Mouse (Mus musculus) gastrocnemius, postnatal 25 days (tissue): ENCODE data around the gene Pknox2. TPM values are rescaled to one million over a fixed set of nuclear protein-coding genes. Genes with fewer than 3 reads are reported as not detected.
A peak's percentile ranks its signal among the peaks of the same experiment; 100 is the strongest.

ENCODE experiments used
- DNase-seq: peaks from one replicate; pipeline ENCODE4 v3.0.0; 2022
- total RNA-seq, 2 experiments: library from RNA; stranded (reverse); gene quantifications; 1 replicate in 1 of 2; 2 replicates in 1 of 2; pipeline ENCODE4 v1.2.3; 2021

Gene Pknox2
- total RNA-seq, 2 experiments from 2014 or later, result 30.1 to 31.4 TPM

GRCm38 (mm10) chr9:37140464-37141181, 6.6 kb downstream of the Pknox2 start:
- DNase-seq, result no peak

GRCm38 (mm10) chr9:37139514-37139913, 7.7 kb downstream of the Pknox2 start:
- DNase-seq, result peak; percentile 87

GRCm38 (mm10) chr9:37138883-37139282, 8.3 kb downstream of the Pknox2 start:
- DNase-seq, result no peak

GRCm38 (mm10) chr9:37136340-37136739, 10.9 kb downstream of the Pknox2 start:
- DNase-seq, result no peak

GRCm38 (mm10) chr9:37133495-37133894, 13.7 kb downstream of the Pknox2 start:
- no peak for DNase-seq

- no peak for DNase-seq
These were observed 18.2 kb downstream of the Pknox2 start for GRCm38 (mm10) chr9:37129046-37129445.

- peak; percentile 76 for DNase-seq
These were observed 21.0 kb downstream of the Pknox2 start for GRCm38 (mm10) chr9:37126197-37126596.

- DNase-seq, result peak; percentile 56
These were observed 22.3 kb downstream of the Pknox2 start for GRCm38 (mm10) chr9:37124696-37125480.

GRCm38 (mm10) chr9:37123384-37123783, 23.8 kb downstream of the Pknox2 start:
- no peak for DNase-seq

- no peak for DNase-seq
These were observed 24.2 kb downstream of the Pknox2 start for GRCm38 (mm10) chr9:37122971-37123370.

- DNase-seq, result peak; percentile 63
These were observed 24.8 kb downstream of the Pknox2 start for GRCm38 (mm10) chr9:37122381-37122780.

GRCm38 (mm10) chr9:37121761-37122331, 25.4 kb downstream of the Pknox2 start:
- DNase-seq, result no peak

GRCm38 (mm10) chr9:37120801-37121200, 26.4 kb downstream of the Pknox2 start:
- peak; percentile 90 for DNase-seq

GRCm38 (mm10) chr9:37117529-37117928, 29.7 kb downstream of the Pknox2 start:
- no peak for DNase-seq

GRCm38 (mm10) chr9:37116632-37117413, 30.4 kb downstream of the Pknox2 start:
- no peak for DNase-seq

GRCm38 (mm10) chr9:37115820-37116219, 31.4 kb downstream of the Pknox2 start:
- DNase-seq, result no peak

- DNase-seq, result peak; percentile 41
These were observed 32.6 kb downstream of the Pknox2 start for GRCm38 (mm10) chr9:37114286-37115267.

GRCm38 (mm10) chr9:37107546-37107945, 39.7 kb downstream of the Pknox2 start:
- no peak for DNase-seq

- DNase-seq, result no peak
These were observed 40.4 kb downstream of the Pknox2 start for GRCm38 (mm10) chr9:37106808-37107207.

- no peak for DNase-seq
These were observed 43.0 kb downstream of the Pknox2 start for GRCm38 (mm10) chr9:37104249-37104648.

- no peak for DNase-seq
These were observed 43.4 kb downstream of the Pknox2 start for GRCm38 (mm10) chr9:37103778-37104177.
